Mouse (Mus musculus) hematopoietic multipotent progenitor cell, adult 10-12 weeks (in vitro differentiated cells): ENCODE data around the gene Gm13030. TPM values are rescaled to one million over a fixed set of nuclear protein-coding genes. Genes with fewer than 3 reads are reported as not detected.

Experiments
- polyA plus RNA-seq: library from polyadenylated mRNA; stranded (reverse); fragments of >175 nt; gene quantifications from 2 replicates; pipeline ENCODE4 v1.2.3, GENCODE M21; 2012; ENCODE audit warnings: low replicate concordance

The Gm13030 gene
- polyA plus RNA-seq: not detected in 2 replicates

GRCm38 (mm10) chr4:138873864-138874263 lies at the start of gene Gm13030:
Gm13030 (minus strand) TSS chr4:138873964.

GRCm38 (mm10) chr4:138913797-138914196 lies 40.0 kb upstream of the Gm13030 start, which contains the start of gene Otud3:
Otud3 (minus strand) TSS chr4:138913945.

GRCm38 (mm10) chr4:138877731-138878130 lies 4.0 kb upstream of the Gm13030 start, which contains the start of gene Pla2g2e:
Pla2g2e (plus strand) TSS chr4:138877942.

GRCm38 (mm10) chr4:138863344-138863998 lies 10.3 kb downstream of the Gm13030 start, which contains the start of gene Pla2g5:
Pla2g5 (minus strand) TSS chr4:138863482.

Other genes with a start within 250 kb of the Gm13030 start
- gene Vwa5b1, start 238.1 kb downstream of the Gm13030 start, polyA plus RNA-seq: not detected in 2 replicates
- not detected in 2 replicates for gene Pla2g2c, start 149.2 kb downstream of the Gm13030 start, polyA plus RNA-seq
- not detected in 2 replicates for gene Ubxn10, start 136.8 kb downstream of the Gm13030 start, polyA plus RNA-seq
- gene Pla2g2f, start 116.3 kb downstream of the Gm13030 start, polyA plus RNA-seq: not detected in 2 replicates
- gene Pla2g2d, start 98.2 kb downstream of the Gm13030 start, polyA plus RNA-seq: 0.61 and 1.1 TPM in 2 replicates
- gene Pla2g5, start 10.5 kb downstream of the Gm13030 start, polyA plus RNA-seq: 2.4 TPM in 1 of 2 replicates, not detected in the other
- 0.34 TPM in 1 of 2 replicates, not detected in the other for gene Pla2g2e, start 4.0 kb upstream of the Gm13030 start, polyA plus RNA-seq
- 6.4 and 13.1 TPM in 2 replicates for gene Otud3, start 40.0 kb upstream of the Gm13030 start, polyA plus RNA-seq
- gene Rnf186, start 93.1 kb upstream of the Gm13030 start, polyA plus RNA-seq: not detected in 2 replicates
- gene Tmco4, start 98.9 kb upstream of the Gm13030 start, polyA plus RNA-seq: 21.0 and 21.1 TPM in 2 replicates
- gene Htr6, start 201.6 kb upstream of the Gm13030 start, polyA plus RNA-seq: 0.13 TPM in 1 of 2 replicates, not detected in the other
- gene Nbl1, start 219.0 kb upstream of the Gm13030 start, polyA plus RNA-seq: 2.0 and 6.6 TPM in 2 replicates